8 mouse cellular contexts compared by ENCODE assay signal in the genomic region with DNA sequence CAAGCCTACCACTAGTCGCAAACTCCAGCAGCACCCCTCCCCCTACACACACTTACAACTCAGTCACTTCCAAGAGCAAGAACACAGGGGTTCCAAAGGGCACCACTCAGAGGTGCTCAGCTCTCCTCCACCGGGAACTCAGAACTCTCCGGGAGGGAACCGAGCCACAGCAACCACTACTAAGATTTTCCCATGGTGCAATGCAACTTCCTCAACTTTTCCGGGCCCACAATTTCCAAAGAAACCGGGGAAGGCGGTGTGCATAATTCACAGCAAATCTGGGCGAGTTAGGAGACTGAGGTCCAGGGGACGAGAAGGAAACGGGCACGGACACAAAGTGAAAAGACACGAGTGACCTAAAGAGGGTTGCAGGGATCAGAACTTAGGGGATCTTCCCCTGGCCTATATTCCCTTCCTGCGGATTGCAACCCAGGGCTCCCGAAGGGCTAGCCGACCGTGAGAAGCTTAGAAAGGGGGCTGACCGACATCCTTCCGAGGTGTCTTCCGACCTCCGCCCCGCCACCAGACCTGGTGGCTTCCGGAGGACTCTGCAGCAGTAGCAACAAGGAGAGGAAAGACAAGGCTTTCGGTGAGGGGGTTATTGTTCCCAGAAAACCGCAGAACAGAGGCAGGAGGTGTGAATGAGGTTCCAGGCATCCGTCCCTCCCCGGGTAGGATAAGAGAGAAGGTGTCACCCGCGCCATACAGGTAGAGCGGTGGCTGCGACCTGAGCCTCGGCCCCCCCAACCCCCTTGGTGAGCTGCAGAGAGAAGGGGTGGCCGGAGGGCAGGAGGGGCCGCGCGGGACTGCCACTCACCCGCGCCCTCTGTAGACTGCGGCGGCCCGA. TPM values are rescaled to one million over a fixed set of nuclear protein-coding genes. Genes with fewer than 3 reads are reported as not detected.
DNase-seq lines count a peak whose midpoint lies in the region; ATAC-seq and TF ChIP-seq lines count a peak whose summit lies in the region.

No protein-coding gene starts in this region.

- no peak for DNase-seq in testis, postnatal 14 days (ENCODE audit: low spot score)
- peak; percentile 35 for DNase-seq in cerebellum, adult 9-10 months
- peak; percentile 39 to 45 for DNase-seq in heart, adult 2 months
- DNase-seq in kidney, adult 8-10 months, result peak; percentile 84 to 87
- DNase-seq in lung, embryonic 14.5 days, result peak; percentile 57
- peak; percentile 38 for DNase-seq in right cerebral cortex, postnatal 25 days
- no peak for DNase-seq in c-Kit-positive CD71-positive TER-119-positive erythroid progenitor cells, embryonic 14.5 days (ENCODE audit: low spot score)

- TF ChIP-seq EP300 in heart, adult 2 months (IDR thresholded peaks at IDR 0.05; ENCODE audit: insufficient read depth, low read depth, low read length), result no peak

- H3K27me3 ChIP-seq in testis, adult 2 months (ENCODE audit: control insufficient read depth, insufficient read depth, low read length), result no peaks in the 10 kb centered on the region
- H3K27me3 ChIP-seq in heart, adult 2 months (ENCODE audit: control insufficient read depth, insufficient read depth, low read length), result no peaks in the 10 kb centered on the region
- H3K27me3 ChIP-seq in lung, embryonic 14.5 days (ENCODE audit: insufficient read depth, low read length), result no peaks in the 10 kb centered on the region

- intact Hi-C loops in heart, adult 2 months (cut with DNase I), result no loop called here

- WGBS in heart, adult 2 months, result 2% methylated on average over 40 of the region's 40 CpGs
- WGBS in lung, embryonic 14.5 days, result under 1% methylated on average over 40 of the region's 40 CpGs

- no peaks in the 10 kb centered on the region for H3K36me3 ChIP-seq in testis, adult 2 months (ENCODE audit: control insufficient read depth, insufficient read depth, low read length)
- H3K36me3 ChIP-seq in heart, adult 2 months (ENCODE audit: control insufficient read depth, insufficient read depth, low read length), result no peaks in the 10 kb centered on the region
- H3K36me3 ChIP-seq in lung, embryonic 14.5 days (ENCODE audit: insufficient read depth), result peaks cover 9% of the 10 kb centered on the region; the same call in 1 of the 2 replicates

- H3K9ac ChIP-seq in heart, adult 2 months (ENCODE audit: low read depth, low read length), result peak overlapping the region; percentile 97
- H3K9ac ChIP-seq in lung, embryonic 14.5 days, result peak overlapping the region; percentile 94

- no peaks in the 10 kb centered on the region for H3K9me3 ChIP-seq in lung, embryonic 14.5 days (ENCODE audit: low read depth, low read length)

- H3K79me2 ChIP-seq in heart, adult 2 months (replicated peaks; ENCODE audit: control insufficient read depth, insufficient read depth, low read length), result peaks cover 2% of the 10 kb centered on the region; the same call in 1 of the 2 replicates

- peak; percentile 35; the same call in 1 of the 2 replicates for ATAC-seq in lung, embryonic 14.5 days (ENCODE audit: insufficient read depth)

- H3K4me1 ChIP-seq in testis, adult 2 months (ENCODE audit: control insufficient read depth, insufficient read depth, low read length), result peaks cover 15% of the 10 kb centered on the region
- no peaks in the 10 kb centered on the region for H3K4me1 ChIP-seq in heart, adult 2 months (ENCODE audit: control insufficient read depth, insufficient read depth, low read length)
- peaks cover 8% of the 10 kb centered on the region; the same call in 1 of the 2 replicates for H3K4me1 ChIP-seq in lung, embryonic 14.5 days (ENCODE audit: insufficient read depth)

- no peak overlapping the region for H3K27ac ChIP-seq in testis, adult 2 months (ENCODE audit: control insufficient read depth, insufficient read depth, low read depth, low read length)
- peak overlapping the region; percentile 79 for H3K27ac ChIP-seq in heart, adult 2 months
- H3K27ac ChIP-seq in lung, embryonic 14.5 days (ENCODE audit: low read depth), result peak overlapping the region; percentile 96

- H3K4me2 ChIP-seq in lung, embryonic 14.5 days, result peak overlapping the region; percentile 92

- TF ChIP-seq CTCF in testis, adult 2 months (IDR thresholded peaks at IDR 0.05; ENCODE audit: control insufficient read depth, insufficient read depth, insufficient replicate concordance, low read depth, low read length), result no peak
- no peak for TF ChIP-seq CTCF in heart, adult 2 months (IDR thresholded peaks at IDR 0.05)
- TF ChIP-seq CTCF in lung, embryonic 14.5 days (IDR thresholded peaks at IDR 0.05; ENCODE audit: low read depth), result no peak

- TF ChIP-seq POLR2A in testis, adult 2 months (IDR thresholded peaks at IDR 0.05; ENCODE audit: control insufficient read depth, low read depth, low read length), result no peak
- TF ChIP-seq POLR2A in heart, adult 2 months (IDR thresholded peaks at IDR 0.05; ENCODE audit: insufficient read depth, low read depth, low read length), result no peak

- H3K4me3 ChIP-seq in testis, adult 2 months (ENCODE audit: control insufficient read depth, low read depth, low read length), result peak overlapping the region; percentile 86
- peak overlapping the region; percentile 87 for H3K4me3 ChIP-seq in heart, adult 2 months
- H3K4me3 ChIP-seq in lung, embryonic 14.5 days (ENCODE audit: low read depth, low read length), result peak overlapping the region; percentile 73

RNA-seq across cellular contexts. Expression of a gene that starts 1.2 kb away (rescaled TPM):
- polyA plus RNA-seq in testis, adult 2 months (2012; rRNA removed), result 3.4 and 5.8 TPM in 2 replicates
- total RNA-seq in heart, adult 2 months (2021), result 1 to 10 TPM; 7.7 TPM
- polyA plus RNA-seq in heart, adult 2 months (2012; rRNA removed), result 11.4 and 13.9 TPM in 2 replicates
- 25.8 and 28.9 TPM in 2 replicates for polyA plus RNA-seq in lung, embryonic 14.5 days (2014; fragmentation: Nextera tagmentation; extraction: Ambion mirVana)

RNA-seq across cellular contexts. Expression of a gene that starts 48.5 kb away (rescaled TPM):
- 6.7 and 7.9 TPM in 2 replicates for polyA plus RNA-seq in testis, adult 2 months (2012; rRNA removed)
- total RNA-seq in heart, adult 2 months (2021), result not detected
- polyA plus RNA-seq in heart, adult 2 months (2012; rRNA removed), result not detected in 2 replicates
- polyA plus RNA-seq in lung, embryonic 14.5 days (2014; fragmentation: Nextera tagmentation; extraction: Ambion mirVana), result not detected in 2 replicates

Comparison
In these comparisons a context has a peak if more than half of its experiments do, and no peak if none do; other contexts are left out.
1. DNase-seq: peak in cerebellum, adult 9-10 months (single experiment), heart, adult 2 months (2 of 2), kidney, adult 8-10 months (2 of 2), lung, embryonic 14.5 days (single experiment) and right cerebral cortex, postnatal 25 days (single experiment); none in testis, postnatal 14 days (single experiment) and c-Kit-positive CD71-positive TER-119-positive erythroid progenitor cells, embryonic 14.5 days (single experiment).
2. Peak in every context shown above with its lines, with median percentiles within 50 percentile points of each other: H3K4me3 ChIP-seq.